Mouse (Mus musculus) kidney, adult 2 months (tissue): ENCODE measurements at regions not wholly inside any gene's neighbourhood (a gene's known extent, or its start where the extent isn't known, plus 50 kb on each side); places are given as distances from the start of the nearest gene placed in this dataset.

Source experiments
- DNase-seq: peaks from one replicate; pipeline ENCODE4 v3.0.0; 2021
- H3K27ac ChIP-seq: fragments of 200-500 bp; 2 replicates; pipeline ENCODE4 v1.5.1; 2012; ENCODE audit warnings: low read depth, low read length, control low read depth, inconsistent platforms; ENCODE audit not compliant: insufficient read depth
- H3K27me3 ChIP-seq: fragments of 200-500 bp; replicated peaks from 2 replicates; pipeline ENCODE4 v1.6.1; 2012; ENCODE audit warnings: mild to moderate bottlenecking, moderate library complexity, low read length, inconsistent platforms; ENCODE audit not compliant: control insufficient read depth, insufficient read depth
- H3K36me3 ChIP-seq: fragments of 200-500 bp; 2 replicates; pipeline ENCODE4 v1.6.1; 2012; ENCODE audit warnings: mild to moderate bottlenecking, moderate library complexity, low read length, inconsistent platforms; ENCODE audit not compliant: control insufficient read depth, insufficient read depth
- H3K4me1 ChIP-seq: fragments of 200-500 bp; 2 replicates; pipeline ENCODE4 v1.6.1; 2011; ENCODE audit warnings: low read length; ENCODE audit not compliant: control insufficient read depth, insufficient read depth
- H3K4me3 ChIP-seq: fragments of 200-500 bp; 2 replicates; pipeline ENCODE4 v1.5.1; 2011; ENCODE audit warnings: mild to moderate bottlenecking, low read depth, low read length, control low read depth; ENCODE audit not compliant: insufficient read depth
- CTCF ChIP-seq: fragments of 200-500 bp; conservative IDR thresholded peaks from 2 replicates; pipeline ENCODE4 v1.5.1; 2011; ENCODE audit warnings: low read depth, mild to moderate bottlenecking, control low read depth, low read length, moderate library complexity, mixed read lengths; ENCODE audit not compliant: insufficient read depth, insufficient read length
- POLR2A ChIP-seq: fragments of 200-500 bp; IDR thresholded peaks from one replicate; pipeline ENCODE4 v1.6.1; 2011; ENCODE audit warnings: low read depth, low read length, control low read depth
- WGBS: fragments of 180-500 bp; shearing (Covaris S2); methylation state at CpG from one replicate; pipeline ENCODE4 v1.1.7; 2018; 5-methylcytosine and 5-hydroxymethylcytosine counted together

- Histone ChIP-seq H3K4me3 (no peak overlapping the region), H3K36me3 (no peaks in the 10 kb centered on the region), H3K27me3 (no peaks in the 10 kb centered on the region; the same call in 1 of the 2 replicates), H3K4me1 (no peaks in the 10 kb centered on the region), H3K27ac (no peak overlapping the region)
- 69% methylated on average over 7 of the region's 7 CpGs for WGBS
- no peak for DNase-seq
- TF ChIP-seq CTCF: no peak
- no peak for TF ChIP-seq POLR2A
Observed at GRCm38 (mm10) chr2:51041101-51041500, 107.8 kb downstream of the Rnd3 start.

- Histone ChIP-seq H3K4me3 (no peak overlapping the region), H3K27me3 (no peaks in the 10 kb centered on the region; the same call in 1 of the 2 replicates), H3K4me1 (no peaks in the 10 kb centered on the region), H3K36me3 (no peaks in the 10 kb centered on the region), H3K27ac (no peak overlapping the region)
- DNase-seq: no peak
- WGBS: 44% methylated on average over 6 of the region's 6 CpGs
- TF ChIP-seq CTCF: no peak
- no peak for TF ChIP-seq POLR2A
Observed at GRCm38 (mm10) chr2:51038685-51039084, 110.2 kb downstream of the Rnd3 start.

GRCm38 (mm10) chr2:51036995-51037394 is 111.9 kb downstream of the Rnd3 start:
- no peaks in the 10 kb centered on the region for H3K36me3 ChIP-seq
- 82% methylated on average over 5 of the region's 5 CpGs for WGBS
- no peaks in the 10 kb centered on the region for H3K4me1 ChIP-seq
- DNase-seq: no peak
- no peak overlapping the region for H3K4me3 ChIP-seq
- H3K27ac ChIP-seq: no peak overlapping the region
- TF ChIP-seq POLR2A: no peak
- no peaks in the 10 kb centered on the region; the same call in 1 of the 2 replicates for H3K27me3 ChIP-seq

GRCm38 (mm10) chr2:51036190-51036755 is 112.6 kb downstream of the Rnd3 start:
- no peak for DNase-seq
- no peak overlapping the region for H3K27ac ChIP-seq
- 88% methylated on average over 8 of the region's 8 CpGs for WGBS
- H3K4me1 ChIP-seq: no peaks in the 10 kb centered on the region
- no peaks in the 10 kb centered on the region; the same call in 1 of the 2 replicates for H3K27me3 ChIP-seq
- H3K36me3 ChIP-seq: no peaks in the 10 kb centered on the region
- TF ChIP-seq CTCF (no peak), POLR2A (no peak)
- no peak overlapping the region for H3K4me3 ChIP-seq

GRCm38 (mm10) chr2:51033881-51034280 is 115.0 kb downstream of the Rnd3 start:
- Histone ChIP-seq H3K27ac (no peak overlapping the region), H3K4me1 (no peaks in the 10 kb centered on the region), H3K36me3 (no peaks in the 10 kb centered on the region), H3K4me3 (no peak overlapping the region), H3K27me3 (no peaks in the 10 kb centered on the region)
- WGBS: 88% methylated on average over 7 of the region's 7 CpGs
- TF ChIP-seq CTCF: no peak
- DNase-seq: no peak

- WGBS: 68% methylated on average over 2 of the region's 2 CpGs
- Histone ChIP-seq H3K4me1 (no peaks in the 10 kb centered on the region), H3K27me3 (no peaks in the 10 kb centered on the region), H3K27ac (no peak overlapping the region), H3K36me3 (no peaks in the 10 kb centered on the region), H3K4me3 (no peak overlapping the region)
- TF ChIP-seq POLR2A (no peak), CTCF (no peak)
- peak; percentile 42 for DNase-seq
Observed at GRCm38 (mm10) chr2:51022479-51022878, 126.4 kb downstream of the Rnd3 start.

GRCm38 (mm10) chr2:51016129-51016402 is 132.8 kb downstream of the Rnd3 start:
- 85% methylated on average over 5 of the region's 5 CpGs for WGBS
- no peak for DNase-seq

More at GRCm38 (mm10) chr2:51016129-51016402, 132.8 kb downstream of the Rnd3 start:
- no peak for TF ChIP-seq POLR2A
- TF ChIP-seq CTCF: no peak
- H3K27me3 ChIP-seq: no peaks in the 10 kb centered on the region
- H3K27ac ChIP-seq: no peak overlapping the region
- H3K4me1 ChIP-seq: no peaks in the 10 kb centered on the region
- H3K36me3 ChIP-seq: no peaks in the 10 kb centered on the region
- H3K4me3 ChIP-seq: no peak overlapping the region
